Mouse (Mus musculus): ENCODE measurements around the gene Spns1. TPM values are rescaled to one million over a fixed set of nuclear protein-coding genes. Genes with fewer than 3 reads are reported as not detected.

Spns1 gene
- polyA plus RNA-seq, 1 experiment from 2014 or later = 92.6 TPM

DNA sequence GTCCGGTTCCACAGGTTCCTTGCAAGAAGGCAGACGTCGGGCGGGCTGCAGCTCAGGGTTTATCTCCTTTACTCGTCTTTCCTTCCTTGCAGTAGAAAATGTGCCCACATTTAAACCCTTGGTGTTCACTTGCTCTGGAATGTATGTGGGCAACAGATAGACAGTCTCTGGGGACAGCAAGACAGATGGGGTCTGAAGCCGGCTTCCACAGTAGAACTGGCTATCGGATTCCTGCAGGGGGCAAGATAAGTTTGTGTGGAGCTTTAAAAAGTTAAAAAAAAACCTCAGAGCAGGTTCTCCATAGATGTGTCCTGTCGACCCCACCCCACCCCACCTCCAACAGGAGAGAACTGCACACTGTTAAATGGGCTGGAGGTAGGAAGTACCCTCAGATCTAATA lies 29.0 kb downstream of the Spns1 start:
- ATAC-seq = no peak
- H3K4me3 ChIP-seq (ENCODE audit: low read depth, low read length) = no peak overlapping the region
- no peak overlapping the region for H3K4me2 ChIP-seq (ENCODE audit: low read length)
- H3K9me3 ChIP-seq (replicated peaks; ENCODE audit: control insufficient read depth, low read length, poor library complexity, severe bottlenecking) = no peaks in the 10 kb centered on the region
- H3K27ac ChIP-seq (ENCODE audit: low read length) = no peak overlapping the region
- H3K27me3 ChIP-seq (ENCODE audit: control insufficient read depth, insufficient read depth, low read depth, low read length) = no peaks in the 10 kb centered on the region
- H3K9ac ChIP-seq (ENCODE audit: low read depth, low read length) = no peak overlapping the region
- no peaks in the 10 kb centered on the region for H3K36me3 ChIP-seq (ENCODE audit: control insufficient read depth, insufficient read depth, low read length)
- no peaks in the 10 kb centered on the region for H3K4me1 ChIP-seq (ENCODE audit: control insufficient read depth, insufficient read depth, low read length)
- WGBS = 82% methylated on average over 8 of the region's 8 CpGs

DNA sequence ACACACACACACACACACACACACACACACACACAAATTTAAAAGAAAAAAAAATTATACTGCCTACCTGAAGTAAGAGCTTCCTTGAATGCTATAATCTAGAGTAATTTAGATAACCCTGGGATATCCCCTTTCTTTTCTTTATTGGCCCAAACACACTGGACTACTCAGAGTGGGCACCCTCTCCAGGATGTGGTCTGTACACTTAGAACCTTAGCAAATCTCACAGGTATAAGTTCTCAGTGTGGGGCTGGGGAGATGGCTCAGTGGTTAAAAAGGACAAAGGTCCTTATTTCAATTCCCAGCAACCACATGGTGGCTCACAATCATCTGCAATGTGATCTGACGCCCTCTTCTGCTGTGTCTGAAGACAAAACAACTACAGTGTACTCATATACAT lies 30.2 kb downstream of the Spns1 start:
- Histone ChIP-seq H3K9me3 (replicated peaks; ENCODE audit: control insufficient read depth, low read length, poor library complexity, severe bottlenecking) (no peaks in the 10 kb centered on the region), H3K27me3 (ENCODE audit: control insufficient read depth, insufficient read depth, low read depth, low read length) (no peaks in the 10 kb centered on the region), H3K9ac (ENCODE audit: low read depth, low read length) (no peak overlapping the region), H3K4me3 (ENCODE audit: low read depth, low read length) (no peak overlapping the region), H3K4me1 (ENCODE audit: control insufficient read depth, insufficient read depth, low read length) (no peaks in the 10 kb centered on the region), H3K27ac (ENCODE audit: low read length) (no peak overlapping the region), H3K4me2 (ENCODE audit: low read length) (no peak overlapping the region), H3K36me3 (ENCODE audit: control insufficient read depth, insufficient read depth, low read length) (no peaks in the 10 kb centered on the region)
- WGBS = 68% methylated on average over 1 of the region's 1 CpGs
- no peak for ATAC-seq

DNA sequence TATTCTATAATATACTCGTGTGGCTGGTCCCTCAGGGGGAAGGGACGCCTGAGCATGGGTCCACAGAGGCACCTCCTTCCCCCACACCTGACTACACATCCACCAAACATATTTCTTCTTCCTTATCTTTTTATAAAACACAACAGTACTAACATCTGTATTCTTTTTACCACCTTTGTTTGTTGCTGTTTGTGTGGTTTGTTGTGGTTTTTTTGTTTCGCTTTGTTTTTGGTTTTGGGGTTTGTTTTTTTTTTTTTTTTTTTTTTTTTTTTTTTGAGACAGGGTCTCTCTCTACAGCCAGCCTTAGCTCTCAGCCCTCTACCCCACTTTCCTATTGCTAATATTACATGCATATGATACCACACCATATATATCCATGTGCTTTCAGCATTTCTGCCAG lies 31.3 kb downstream of the Spns1 start:
- ATAC-seq = no peak
- no peak overlapping the region for H3K4me3 ChIP-seq (ENCODE audit: low read depth, low read length)

DNA sequence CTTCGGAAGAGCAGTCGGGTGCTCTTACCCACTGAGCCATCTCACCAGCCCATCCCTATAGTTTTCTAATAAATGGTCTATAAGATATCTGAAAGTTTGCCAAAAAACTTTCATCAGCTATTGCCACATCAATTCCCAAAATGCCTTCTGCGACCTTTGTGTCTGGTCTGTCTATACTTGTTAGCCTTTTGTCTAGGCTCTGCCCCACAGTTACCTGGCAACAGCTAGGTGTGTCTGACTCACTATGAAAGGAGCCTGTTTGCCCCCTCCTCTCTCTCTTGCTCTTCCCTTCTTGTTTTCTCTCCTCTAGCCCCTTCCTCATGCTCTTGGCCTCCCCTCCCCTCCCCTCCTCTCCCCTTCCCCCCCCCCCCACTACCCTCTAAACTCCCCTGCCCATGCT lies 31.7 kb downstream of the Spns1 start:
- H3K36me3 ChIP-seq (ENCODE audit: control insufficient read depth, insufficient read depth, low read length) = no peaks in the 10 kb centered on the region
- H3K4me1 ChIP-seq (ENCODE audit: control insufficient read depth, insufficient read depth, low read length) = no peaks in the 10 kb centered on the region
- H3K9me3 ChIP-seq (replicated peaks; ENCODE audit: control insufficient read depth, low read length, poor library complexity, severe bottlenecking) = no peaks in the 10 kb centered on the region
- 69% methylated on average over 3 of the region's 3 CpGs for WGBS
- no peak for ATAC-seq
- no peak overlapping the region for H3K4me2 ChIP-seq (ENCODE audit: low read length)
- no peaks in the 10 kb centered on the region for H3K27me3 ChIP-seq (ENCODE audit: control insufficient read depth, insufficient read depth, low read depth, low read length)
- H3K27ac ChIP-seq (ENCODE audit: low read length) = no peak overlapping the region
- H3K9ac ChIP-seq (ENCODE audit: low read depth, low read length) = no peak overlapping the region
- no peak overlapping the region for H3K4me3 ChIP-seq (ENCODE audit: low read depth, low read length)

More for the DNA sequence above, 31.3 kb downstream of the Spns1 start:
- Histone ChIP-seq H3K27ac (ENCODE audit: low read length) (no peak overlapping the region), H3K4me1 (ENCODE audit: control insufficient read depth, insufficient read depth, low read length) (no peaks in the 10 kb centered on the region), H3K36me3 (ENCODE audit: control insufficient read depth, insufficient read depth, low read length) (no peaks in the 10 kb centered on the region), H3K27me3 (ENCODE audit: control insufficient read depth, insufficient read depth, low read depth, low read length) (no peaks in the 10 kb centered on the region), H3K4me2 (ENCODE audit: low read length) (no peak overlapping the region), H3K9ac (ENCODE audit: low read depth, low read length) (no peak overlapping the region), H3K9me3 (replicated peaks; ENCODE audit: control insufficient read depth, low read length, poor library complexity, severe bottlenecking) (no peaks in the 10 kb centered on the region)
- WGBS = 49% methylated on average over 3 of the region's 3 CpGs

GRCm38 (mm10) chr7:126340896-126341295 lies 36.4 kb downstream of the Spns1 start:
- H3K9me3 ChIP-seq (replicated peaks; ENCODE audit: control insufficient read depth, low read length, poor library complexity, severe bottlenecking) = no peaks in the 10 kb centered on the region
- H3K4me1 ChIP-seq (ENCODE audit: control insufficient read depth, insufficient read depth, low read length) = no peaks in the 10 kb centered on the region
- H3K27me3 ChIP-seq (ENCODE audit: control insufficient read depth, insufficient read depth, low read depth, low read length) = no peaks in the 10 kb centered on the region
- H3K4me3 ChIP-seq (ENCODE audit: low read depth, low read length) = no peak overlapping the region
- no peak overlapping the region for H3K27ac ChIP-seq (ENCODE audit: low read length)
- H3K9ac ChIP-seq (ENCODE audit: low read depth, low read length) = no peak overlapping the region
- no peak for ATAC-seq
- whole genome bisulfite sequencing = 57% methylated on average over 6 of the region's 6 CpGs
- no peak overlapping the region for H3K4me2 ChIP-seq (ENCODE audit: low read length)
- H3K36me3 ChIP-seq (ENCODE audit: control insufficient read depth, insufficient read depth, low read length) = no peaks in the 10 kb centered on the region

DNA sequence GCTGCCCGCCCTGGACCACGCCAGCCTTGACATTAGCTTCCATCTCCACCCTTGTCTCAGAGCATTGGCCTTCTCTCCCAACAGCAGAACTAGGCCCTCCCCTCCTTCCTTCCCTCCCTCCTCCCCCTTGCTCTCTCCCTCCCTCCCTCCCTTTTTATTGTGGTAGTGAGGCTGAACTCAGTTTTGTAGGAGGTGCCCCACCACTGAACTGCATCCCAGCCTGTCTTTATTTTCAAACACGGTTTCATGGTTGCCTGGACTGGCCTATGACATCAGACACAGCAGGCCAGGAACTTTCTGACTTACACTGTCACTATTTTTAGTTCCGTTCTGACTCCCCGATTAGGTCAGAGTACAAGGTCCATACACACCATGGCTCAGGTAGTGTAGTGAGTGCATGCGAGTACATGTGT lies 37.0 kb downstream of the Spns1 start:
- WGBS = 76% methylated on average over 6 of the region's 6 CpGs

GRCm38 (mm10) chr7:126339521-126339971 lies 37.7 kb downstream of the Spns1 start:
- no peak for ATAC-seq
- H3K4me3 ChIP-seq (ENCODE audit: low read depth, low read length) = no peak overlapping the region
- H3K4me1 ChIP-seq (ENCODE audit: control insufficient read depth, insufficient read depth, low read length) = no peaks in the 10 kb centered on the region
- H3K4me2 ChIP-seq (ENCODE audit: low read length) = no peak overlapping the region
- H3K9ac ChIP-seq (ENCODE audit: low read depth, low read length) = no peak overlapping the region
- no peaks in the 10 kb centered on the region for H3K9me3 ChIP-seq (replicated peaks; ENCODE audit: control insufficient read depth, low read length, poor library complexity, severe bottlenecking)
- no peak overlapping the region for H3K27ac ChIP-seq (ENCODE audit: low read length)
- 82% methylated on average over 8 of the region's 8 CpGs for WGBS
- no peaks in the 10 kb centered on the region for H3K27me3 ChIP-seq (ENCODE audit: control insufficient read depth, insufficient read depth, low read depth, low read length)
- no peaks in the 10 kb centered on the region for H3K36me3 ChIP-seq (ENCODE audit: control insufficient read depth, insufficient read depth, low read length)

More for the DNA sequence above, 37.0 kb downstream of the Spns1 start:
- no peak for ATAC-seq
- Histone ChIP-seq H3K36me3 (ENCODE audit: control insufficient read depth, insufficient read depth, low read length) (no peaks in the 10 kb centered on the region), H3K4me1 (ENCODE audit: control insufficient read depth, insufficient read depth, low read length) (no peaks in the 10 kb centered on the region), H3K4me3 (ENCODE audit: low read depth, low read length) (no peak overlapping the region), H3K27ac (ENCODE audit: low read length) (no peak overlapping the region), H3K9me3 (replicated peaks; ENCODE audit: control insufficient read depth, low read length, poor library complexity, severe bottlenecking) (no peaks in the 10 kb centered on the region), H3K27me3 (ENCODE audit: control insufficient read depth, insufficient read depth, low read depth, low read length) (no peaks in the 10 kb centered on the region), H3K4me2 (ENCODE audit: low read length) (no peak overlapping the region), H3K9ac (ENCODE audit: low read depth, low read length) (no peak overlapping the region)

GRCm38 (mm10) chr7:126338906-126339305 lies 38.3 kb downstream of the Spns1 start:
- ATAC-seq = no peak
- no peaks in the 10 kb centered on the region for H3K4me1 ChIP-seq (ENCODE audit: control insufficient read depth, insufficient read depth, low read length)
- 82% methylated on average over 8 of the region's 8 CpGs for WGBS

GRCm38 (mm10) chr7:126335556-126335955 lies 41.7 kb downstream of the Spns1 start:
- ATAC-seq = no peak
- no peaks in the 10 kb centered on the region for H3K9me3 ChIP-seq (replicated peaks; ENCODE audit: control insufficient read depth, low read length, poor library complexity, severe bottlenecking)
- WGBS = 97% methylated on average over 1 of the region's 1 CpGs

More at GRCm38 (mm10) chr7:126338906-126339305, 38.3 kb downstream of the Spns1 start:
- H3K27ac ChIP-seq (ENCODE audit: low read length) = no peak overlapping the region
- no peaks in the 10 kb centered on the region for H3K36me3 ChIP-seq (ENCODE audit: control insufficient read depth, insufficient read depth, low read length)
- no peaks in the 10 kb centered on the region for H3K27me3 ChIP-seq (ENCODE audit: control insufficient read depth, insufficient read depth, low read depth, low read length)
- H3K9ac ChIP-seq (ENCODE audit: low read depth, low read length) = no peak overlapping the region
- no peaks in the 10 kb centered on the region for H3K9me3 ChIP-seq (replicated peaks; ENCODE audit: control insufficient read depth, low read length, poor library complexity, severe bottlenecking)
- no peak overlapping the region for H3K4me2 ChIP-seq (ENCODE audit: low read length)
- H3K4me3 ChIP-seq (ENCODE audit: low read depth, low read length) = no peak overlapping the region

More at GRCm38 (mm10) chr7:126335556-126335955, 41.7 kb downstream of the Spns1 start:
- Histone ChIP-seq H3K4me2 (ENCODE audit: low read length) (no peak overlapping the region), H3K4me1 (ENCODE audit: control insufficient read depth, insufficient read depth, low read length) (no peaks in the 10 kb centered on the region), H3K27ac (ENCODE audit: low read length) (no peak overlapping the region), H3K4me3 (ENCODE audit: low read depth, low read length) (no peak overlapping the region), H3K27me3 (ENCODE audit: control insufficient read depth, insufficient read depth, low read depth, low read length) (no peaks in the 10 kb centered on the region), H3K36me3 (ENCODE audit: control insufficient read depth, insufficient read depth, low read length) (no peaks in the 10 kb centered on the region), H3K9ac (ENCODE audit: low read depth, low read length) (no peak overlapping the region)
